ENCODE assay signal across 8 mouse cellular contexts in the genomic region with DNA sequence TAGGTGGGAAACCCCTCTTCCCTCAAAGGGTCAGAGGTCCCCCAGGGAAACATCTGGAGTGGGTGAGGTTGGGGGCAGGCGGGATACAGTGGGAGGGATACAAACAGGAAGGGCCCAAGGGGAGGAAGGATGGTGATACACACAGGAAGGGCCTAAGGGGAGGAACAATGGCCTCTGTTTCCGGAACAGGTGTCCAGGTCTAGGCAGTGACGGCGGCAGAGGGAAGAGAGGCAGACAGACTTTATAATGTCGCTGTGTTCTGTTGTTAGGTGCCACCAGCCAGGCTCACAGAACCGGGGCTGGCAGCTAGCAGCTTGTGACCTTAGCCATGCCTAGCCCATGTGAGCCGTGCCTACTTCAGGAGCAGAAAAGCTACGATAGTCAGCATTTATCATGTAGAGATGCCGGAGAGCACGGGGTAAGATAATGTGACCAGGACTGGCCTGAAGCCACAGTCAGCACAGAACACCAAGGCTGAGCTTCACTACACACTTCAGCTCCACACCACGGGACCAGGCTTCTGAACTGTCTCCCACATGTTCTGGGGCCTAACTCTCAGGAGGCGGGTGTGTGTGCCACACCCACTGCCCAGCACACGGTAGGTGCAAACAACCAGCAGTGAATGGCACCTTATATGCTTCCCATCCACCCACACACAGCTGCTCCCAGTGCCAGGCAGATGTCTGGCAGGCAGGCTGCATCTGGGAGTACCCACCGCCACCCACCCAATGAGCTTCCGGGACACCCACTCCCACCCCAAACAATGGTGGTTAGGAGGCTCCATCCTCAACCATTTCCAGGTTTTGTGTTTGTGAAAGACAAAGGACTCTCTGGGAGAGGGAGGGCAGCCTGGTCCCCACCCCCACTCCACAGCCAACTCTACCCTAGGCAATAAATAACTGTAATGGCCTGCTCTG. TPM values are rescaled to one million over a fixed set of nuclear protein-coding genes. Genes with fewer than 3 reads are reported as not detected.
DNase-seq lines count a peak whose midpoint lies in the region; ATAC-seq lines count a peak whose summit lies in the region.

No protein-coding gene starts in this region.

- H3K36me3 ChIP-seq in midbrain, embryonic 10.5 days = peaks cover 42% of the 10 kb centered on the region
- peaks cover 5% of the 10 kb centered on the region for H3K36me3 ChIP-seq in midbrain, embryonic 16.5 days (ENCODE audit: control insufficient read depth, insufficient read depth, low read length)
- H3K36me3 ChIP-seq in hindbrain, embryonic 14.5 days (replicated peaks; ENCODE audit: control insufficient read depth, insufficient read depth) = no peaks in the 10 kb centered on the region
- peaks cover 6% of the 10 kb centered on the region for H3K36me3 ChIP-seq in liver, embryonic 11.5 days (ENCODE audit: control insufficient read depth, insufficient read depth, low read length)
- peaks cover 5% of the 10 kb centered on the region; the same call in 1 of the 2 replicates for H3K36me3 ChIP-seq in stomach, embryonic 15.5 days

- H3K27ac ChIP-seq in midbrain, embryonic 10.5 days (replicated peaks) = peak overlapping the region; percentile 88
- H3K27ac ChIP-seq in midbrain, embryonic 16.5 days (ENCODE audit: low read length) = no peak overlapping the region
- peak overlapping the region; percentile 27 for H3K27ac ChIP-seq in hindbrain, embryonic 14.5 days
- peak overlapping the region; percentile 70 for H3K27ac ChIP-seq in liver, embryonic 11.5 days (ENCODE audit: low read depth, low read length)
- H3K27ac ChIP-seq in stomach, embryonic 15.5 days = peak overlapping the region; percentile 68; the same call in 1 of the 2 replicates

- no peak overlapping the region; the same call in 1 of the 2 replicates for H3K4me3 ChIP-seq in midbrain, embryonic 10.5 days
- H3K4me3 ChIP-seq in midbrain, embryonic 16.5 days (ENCODE audit: low read depth, low read length) = no peak overlapping the region
- no peak overlapping the region for H3K4me3 ChIP-seq in hindbrain, embryonic 14.5 days (replicated peaks; ENCODE audit: low read length)
- H3K4me3 ChIP-seq in liver, embryonic 11.5 days (ENCODE audit: low read depth, low read length) = no peak overlapping the region
- no peak overlapping the region for H3K4me3 ChIP-seq in stomach, embryonic 15.5 days (replicated peaks)

- H3K9me3 ChIP-seq in midbrain, embryonic 10.5 days (replicated peaks) = no peaks in the 10 kb centered on the region
- no peaks in the 10 kb centered on the region for H3K9me3 ChIP-seq in midbrain, embryonic 16.5 days (replicated peaks; ENCODE audit: control insufficient read depth, low read length, poor library complexity, severe bottlenecking)
- no peaks in the 10 kb centered on the region for H3K9me3 ChIP-seq in hindbrain, embryonic 14.5 days (ENCODE audit: control insufficient read depth, low read length)
- no peaks in the 10 kb centered on the region for H3K9me3 ChIP-seq in liver, embryonic 11.5 days (ENCODE audit: control insufficient read depth, low read length)
- no peaks in the 10 kb centered on the region for H3K9me3 ChIP-seq in stomach, embryonic 15.5 days

- 85% methylated on average over 15 of the region's 15 CpGs for WGBS in midbrain, embryonic 10.5 days
- WGBS in midbrain, embryonic 16.5 days = 90% methylated on average over 15 of the region's 15 CpGs
- 77% methylated on average over 15 of the region's 15 CpGs for WGBS in hindbrain, embryonic 14.5 days
- WGBS in liver, embryonic 11.5 days = 52% methylated on average over 15 of the region's 15 CpGs
- WGBS in stomach, embryonic 15.5 days = 55% methylated on average over 15 of the region's 15 CpGs

- peaks cover 42% of the 10 kb centered on the region for H3K27me3 ChIP-seq in midbrain, embryonic 10.5 days (ENCODE audit: low read depth, poor library complexity, severe bottlenecking)
- H3K27me3 ChIP-seq in midbrain, embryonic 16.5 days (ENCODE audit: control insufficient read depth, insufficient read depth, low read depth, low read length) = peaks cover 6% of the 10 kb centered on the region; the same call in 1 of the 2 replicates
- peaks cover 17% of the 10 kb centered on the region; the same call in 1 of the 2 replicates for H3K27me3 ChIP-seq in hindbrain, embryonic 14.5 days (ENCODE audit: control insufficient read depth, insufficient read depth, low read length)
- H3K27me3 ChIP-seq in liver, embryonic 11.5 days (replicated peaks; ENCODE audit: control insufficient read depth, insufficient read depth, low read length) = peaks cover 19% of the 10 kb centered on the region
- H3K27me3 ChIP-seq in stomach, embryonic 15.5 days (replicated peaks) = no peaks in the 10 kb centered on the region

- H3K4me2 ChIP-seq in midbrain, embryonic 16.5 days (ENCODE audit: low read length) = no peak overlapping the region
- H3K4me2 ChIP-seq in hindbrain, embryonic 14.5 days (replicated peaks) = no peak overlapping the region
- H3K4me2 ChIP-seq in liver, embryonic 11.5 days = peak overlapping the region; percentile 26
- no peak overlapping the region for H3K4me2 ChIP-seq in stomach, embryonic 15.5 days

- peaks cover 56% of the 10 kb centered on the region for H3K4me1 ChIP-seq in midbrain, embryonic 10.5 days
- H3K4me1 ChIP-seq in midbrain, embryonic 16.5 days (ENCODE audit: control insufficient read depth, insufficient read depth, low read length) = peaks cover 14% of the 10 kb centered on the region
- H3K4me1 ChIP-seq in hindbrain, embryonic 14.5 days (replicated peaks; ENCODE audit: control insufficient read depth, insufficient read depth, low read length) = peaks cover 23% of the 10 kb centered on the region
- H3K4me1 ChIP-seq in liver, embryonic 11.5 days (replicated peaks; ENCODE audit: control insufficient read depth, insufficient read depth, low read length) = peaks cover 19% of the 10 kb centered on the region
- peaks cover 26% of the 10 kb centered on the region for H3K4me1 ChIP-seq in stomach, embryonic 15.5 days

- H3K9ac ChIP-seq in midbrain, embryonic 16.5 days (ENCODE audit: low read depth, low read length) = no peak overlapping the region
- no peak overlapping the region for H3K9ac ChIP-seq in hindbrain, embryonic 14.5 days
- no peak overlapping the region for H3K9ac ChIP-seq in liver, embryonic 11.5 days (ENCODE audit: low read depth, low read length)
- no peak overlapping the region for H3K9ac ChIP-seq in stomach, embryonic 15.5 days

- ATAC-seq in midbrain, embryonic 16.5 days = no peak
- ATAC-seq in hindbrain, embryonic 14.5 days (ENCODE audit: low FRiP score) = no peak
- ATAC-seq in liver, embryonic 11.5 days (replicated peaks; ENCODE audit: low FRiP score) = no peak
- no peak for ATAC-seq in stomach, embryonic 15.5 days (ENCODE audit: insufficient read depth, low FRiP score, low read depth)

- DNase-seq in midbrain, embryonic 10.5 days (ENCODE audit: low spot score) = no peak
- DNase-seq in embryo, embryonic 11 days = peak; percentile 18
- no peak for DNase-seq in hindbrain, embryonic 14.5 days (ENCODE audit: low spot score)
- DNase-seq in liver, embryonic 11.5 days (ENCODE audit: low spot score) = no peak
- no peak for DNase-seq in c-Kit-positive CD71-positive TER-119-positive erythroid progenitor cells, embryonic 14.5 days (ENCODE audit: low spot score)
- DNase-seq in spleen, postnatal 14 days (ENCODE audit: low spot score in 2 of 2) = no peak

RNA-seq across cellular contexts. Expression of a gene that starts 3.6 kb away (rescaled TPM):
- polyA plus RNA-seq in midbrain, embryonic 10.5 days (2016; fragmentation: Nextera tagmentation; extraction: Ambion mirVana) = 16.9 and 21.7 TPM in 2 replicates
- 19.6 and 22.3 TPM in 2 replicates for polyA plus RNA-seq in midbrain, embryonic 16.5 days (2015; fragmentation: Nextera tagmentation; extraction: Ambion mirVana)
- 19.9 and 22.4 TPM in 2 replicates for polyA plus RNA-seq in hindbrain, embryonic 14.5 days (2014; fragmentation: Nextera tagmentation; extraction: Ambion mirVana)
- 7.2 and 7.9 TPM in 2 replicates for polyA plus RNA-seq in liver, embryonic 11.5 days (2014; fragmentation: Nextera tagmentation; extraction: Ambion mirVana)
- 19.8 and 21.5 TPM in 2 replicates for polyA plus RNA-seq in stomach, embryonic 15.5 days (2015; fragmentation: Nextera tagmentation; extraction: Ambion mirVana)

RNA-seq across cellular contexts. Expression of a gene that starts 3.7 kb away (rescaled TPM):
- polyA plus RNA-seq in midbrain, embryonic 10.5 days (2016; fragmentation: Nextera tagmentation; extraction: Ambion mirVana) = 0.98 and 1.6 TPM in 2 replicates
- polyA plus RNA-seq in midbrain, embryonic 16.5 days (2015; fragmentation: Nextera tagmentation; extraction: Ambion mirVana) = 1.2 TPM in 2 replicates
- polyA plus RNA-seq in hindbrain, embryonic 14.5 days (2014; fragmentation: Nextera tagmentation; extraction: Ambion mirVana) = 1.1 and 1.2 TPM in 2 replicates
- polyA plus RNA-seq in liver, embryonic 11.5 days (2014; fragmentation: Nextera tagmentation; extraction: Ambion mirVana) = 1.3 and 1.5 TPM in 2 replicates
- polyA plus RNA-seq in stomach, embryonic 15.5 days (2015; fragmentation: Nextera tagmentation; extraction: Ambion mirVana) = 3.6 and 4.3 TPM in 2 replicates

RNA-seq across cellular contexts. Expression of a gene that starts 11.3 kb away (rescaled TPM):
- polyA plus RNA-seq in midbrain, embryonic 10.5 days (2016; fragmentation: Nextera tagmentation; extraction: Ambion mirVana) = 38.6 TPM in 2 replicates
- 80.0 and 82.7 TPM in 2 replicates for polyA plus RNA-seq in midbrain, embryonic 16.5 days (2015; fragmentation: Nextera tagmentation; extraction: Ambion mirVana)
- 77.7 and 78.4 TPM in 2 replicates for polyA plus RNA-seq in hindbrain, embryonic 14.5 days (2014; fragmentation: Nextera tagmentation; extraction: Ambion mirVana)
- 47.8 and 52.2 TPM in 2 replicates for polyA plus RNA-seq in liver, embryonic 11.5 days (2014; fragmentation: Nextera tagmentation; extraction: Ambion mirVana)
- polyA plus RNA-seq in stomach, embryonic 15.5 days (2015; fragmentation: Nextera tagmentation; extraction: Ambion mirVana) = 39.9 and 43.6 TPM in 2 replicates

RNA-seq across cellular contexts. Expression of a gene that starts 27.5 kb away (rescaled TPM):
- polyA plus RNA-seq in midbrain, embryonic 10.5 days (2016; fragmentation: Nextera tagmentation; extraction: Ambion mirVana) = 209 and 269 TPM in 2 replicates
- 83.7 and 85.9 TPM in 2 replicates for polyA plus RNA-seq in midbrain, embryonic 16.5 days (2015; fragmentation: Nextera tagmentation; extraction: Ambion mirVana)
- polyA plus RNA-seq in hindbrain, embryonic 14.5 days (2014; fragmentation: Nextera tagmentation; extraction: Ambion mirVana) = 103 and 118 TPM in 2 replicates
- polyA plus RNA-seq in liver, embryonic 11.5 days (2014; fragmentation: Nextera tagmentation; extraction: Ambion mirVana) = 347 and 349 TPM in 2 replicates
- polyA plus RNA-seq in stomach, embryonic 15.5 days (2015; fragmentation: Nextera tagmentation; extraction: Ambion mirVana) = 153 and 155 TPM in 2 replicates

RNA-seq across cellular contexts. Expression of a gene that starts 40.4 kb away (rescaled TPM):
- polyA plus RNA-seq in midbrain, embryonic 10.5 days (2016; fragmentation: Nextera tagmentation; extraction: Ambion mirVana) = 587 and 631 TPM in 2 replicates
- 273 and 303 TPM in 2 replicates for polyA plus RNA-seq in midbrain, embryonic 16.5 days (2015; fragmentation: Nextera tagmentation; extraction: Ambion mirVana)
- 399 and 421 TPM in 2 replicates for polyA plus RNA-seq in hindbrain, embryonic 14.5 days (2014; fragmentation: Nextera tagmentation; extraction: Ambion mirVana)
- 552 and 577 TPM in 2 replicates for polyA plus RNA-seq in liver, embryonic 11.5 days (2014; fragmentation: Nextera tagmentation; extraction: Ambion mirVana)
- 402 and 413 TPM in 2 replicates for polyA plus RNA-seq in stomach, embryonic 15.5 days (2015; fragmentation: Nextera tagmentation; extraction: Ambion mirVana)
